Mouse (Mus musculus): ENCODE results near the gene Cryge. TPM values are rescaled to one million over a fixed set of nuclear protein-coding genes. Genes with fewer than 3 reads are reported as not detected.
"Not testable (repeated sequence)": the region's sequence is repeated elsewhere in the genome, so short reads cannot be mapped to it uniquely, and the experiment has no call there.

The Cryge gene
- not detected for total RNA-seq (2021)
- long read RNA-seq, experiment 1: 0 reads
- long read RNA-seq, experiment 2: 0 reads

DNA sequence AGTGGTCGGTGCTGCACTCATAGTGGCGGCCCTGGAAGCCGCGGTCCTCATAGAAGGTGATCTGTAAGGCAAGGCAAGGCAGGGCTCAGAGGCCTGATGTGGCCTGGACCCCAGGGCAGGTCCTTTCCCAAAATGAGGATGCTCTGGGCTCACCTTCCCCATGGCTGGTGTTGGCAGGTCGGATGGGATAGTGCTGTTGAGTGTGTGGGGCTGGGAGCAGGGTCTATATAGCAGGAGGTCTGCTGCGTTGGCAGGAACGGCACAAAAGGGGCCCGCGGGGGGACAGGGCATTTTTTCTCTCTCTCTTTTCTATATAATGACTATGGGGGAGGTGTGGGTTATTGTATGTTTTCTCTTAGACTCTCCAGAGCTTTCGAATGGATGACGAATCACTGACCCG lies at the start of gene Cryge:
TSS of gene Cryge (minus strand) at position 198 of the 400 bp plus-strand sequence.
- DNase-seq: not testable (repeated sequence)

DNA sequence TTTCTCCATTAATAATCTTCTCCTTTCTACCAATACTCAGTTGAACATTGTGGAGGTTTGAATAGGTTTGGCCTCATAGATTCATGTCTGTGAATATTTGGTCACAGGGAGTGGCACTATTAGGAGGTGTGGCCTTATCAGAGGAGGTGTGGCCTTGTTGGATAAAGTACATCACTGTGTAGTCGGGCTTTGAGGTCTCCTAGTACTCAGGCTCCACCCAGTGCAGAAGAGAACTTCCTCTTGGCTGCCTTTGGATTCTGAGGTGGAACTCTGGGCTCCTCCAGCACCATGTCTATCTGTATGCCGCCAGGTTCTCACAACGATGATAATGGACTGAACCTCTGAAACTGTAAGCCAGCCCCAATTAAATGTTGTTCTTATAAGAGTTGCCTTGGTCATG lies 46.0 kb upstream of the Cryge start:
- no peak for DNase-seq

DNA sequence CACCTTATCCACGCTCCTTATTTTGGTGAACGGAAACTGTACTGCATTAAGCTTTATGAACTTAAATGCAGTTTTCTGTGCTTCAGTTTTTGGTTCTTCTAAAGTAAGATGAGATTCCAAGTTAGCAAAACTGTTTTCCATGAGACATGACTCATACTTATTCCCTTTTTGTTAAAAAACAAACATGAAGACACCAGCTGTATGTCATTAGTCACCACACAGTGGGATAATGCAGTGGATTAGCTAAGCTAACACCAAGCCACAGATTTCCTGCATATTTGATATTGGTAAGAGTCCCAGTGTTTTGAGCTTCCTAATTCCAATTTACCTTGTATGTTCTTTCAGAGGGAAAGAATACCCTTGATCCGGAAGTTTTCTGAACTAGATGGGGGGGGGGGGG lies 40.6 kb upstream of the Cryge start:
- no peak for DNase-seq

DNA sequence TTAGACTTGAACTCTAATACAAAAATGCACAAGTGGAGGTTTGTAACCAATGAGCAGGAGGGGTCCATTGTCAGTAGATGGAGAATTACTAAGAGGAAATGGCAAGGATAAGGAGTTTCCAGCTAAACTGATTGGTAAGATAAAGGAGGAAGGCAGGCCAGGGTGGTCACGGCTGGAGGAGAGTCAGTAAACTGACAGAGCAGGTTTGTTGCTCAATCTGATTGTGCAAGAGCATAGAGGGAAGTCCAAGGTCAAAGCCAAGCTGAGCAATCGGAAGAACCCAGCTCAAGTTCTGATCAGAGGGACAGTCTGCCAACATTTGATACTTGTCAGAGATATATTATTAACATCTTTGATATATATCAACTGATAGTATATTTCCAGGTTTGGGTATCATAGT lies 39.4 kb upstream of the Cryge start:
- peak; percentile 70 to 74 for DNase-seq

DNA sequence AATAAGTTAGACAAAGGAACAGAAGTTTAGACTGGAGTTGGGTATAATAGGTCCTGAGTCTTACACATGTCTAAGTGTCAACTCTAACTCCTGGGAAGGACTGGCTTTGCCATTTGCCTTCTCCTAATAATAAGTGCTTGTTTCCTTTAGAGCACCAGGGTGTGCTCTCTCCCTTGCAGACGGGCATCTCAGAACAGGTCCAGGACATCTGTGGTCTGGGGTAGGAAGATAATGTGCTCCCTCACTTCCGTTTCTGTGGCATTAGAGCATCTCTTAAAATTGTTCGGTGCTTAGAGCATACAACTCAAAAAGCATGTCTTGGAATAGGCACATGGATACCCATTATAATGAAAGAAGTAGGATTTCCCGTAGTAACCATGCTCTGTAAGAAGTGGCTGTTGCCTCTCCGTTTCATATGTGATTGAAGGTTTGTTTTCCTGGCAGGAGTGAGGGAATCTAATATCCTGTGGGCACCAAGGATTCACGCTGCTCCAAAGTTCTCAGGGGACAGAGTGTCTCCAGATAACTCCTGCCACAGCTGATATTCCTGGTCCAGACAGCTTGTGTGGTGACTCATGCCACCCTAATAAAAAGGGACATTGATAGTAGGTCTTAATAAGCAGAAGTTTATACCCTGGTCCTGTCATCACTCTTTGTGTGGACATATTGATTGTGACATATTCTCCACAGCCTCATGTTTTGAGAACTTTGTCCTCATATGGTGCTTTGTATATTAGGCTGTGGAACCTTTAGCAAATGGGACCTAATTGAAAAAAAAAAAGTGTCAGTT lies 37.8 kb upstream of the Cryge start:
- no peak for DNase-seq

DNA sequence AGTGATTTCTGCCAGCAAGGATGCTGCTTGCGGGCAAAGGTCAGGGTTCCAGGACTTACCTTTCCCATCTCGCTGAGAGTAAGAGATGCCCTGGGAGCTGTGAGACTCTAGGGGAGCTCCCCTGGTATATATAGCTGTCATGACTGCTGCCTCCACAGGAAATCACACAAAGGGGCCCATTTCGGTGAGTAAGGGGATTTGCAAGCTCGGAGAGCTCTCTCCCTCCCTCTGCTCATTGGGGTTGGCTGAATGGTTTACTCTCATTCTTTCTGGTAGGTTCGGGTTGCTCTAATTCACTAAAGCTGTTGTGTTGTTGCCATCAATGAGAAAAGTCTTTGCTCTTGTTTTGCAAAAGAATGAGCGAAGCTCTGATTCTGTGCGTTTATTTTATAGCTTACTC lies 31.2 kb upstream of the Cryge start, which contains the start of gene Crygb:
TSS of gene Crygb (minus strand) at position 101 of the 400 bp plus-strand sequence.
- DNase-seq: no peak

DNA sequence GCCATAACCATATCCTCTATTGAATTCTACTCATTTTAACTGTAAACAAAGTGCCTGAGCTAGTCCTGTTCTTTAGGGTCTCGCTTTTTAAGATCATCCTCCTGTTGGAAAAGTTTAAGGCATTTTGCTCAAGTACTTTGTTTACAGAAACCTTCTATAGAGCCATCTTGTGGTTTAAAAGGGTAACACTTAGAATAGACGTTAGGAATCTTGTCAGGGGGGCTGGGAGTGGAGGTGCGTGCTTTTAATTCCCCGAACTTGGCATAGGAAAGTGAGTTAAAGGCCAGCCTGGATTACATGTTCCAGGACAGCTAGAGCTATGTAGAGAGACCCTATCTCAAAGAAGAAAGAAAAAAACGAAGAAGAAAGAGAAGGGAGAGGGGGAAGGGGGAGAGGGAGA lies 24.7 kb upstream of the Cryge start:
- peak in 1 of 2 experiments; percentile 9 for DNase-seq

DNA sequence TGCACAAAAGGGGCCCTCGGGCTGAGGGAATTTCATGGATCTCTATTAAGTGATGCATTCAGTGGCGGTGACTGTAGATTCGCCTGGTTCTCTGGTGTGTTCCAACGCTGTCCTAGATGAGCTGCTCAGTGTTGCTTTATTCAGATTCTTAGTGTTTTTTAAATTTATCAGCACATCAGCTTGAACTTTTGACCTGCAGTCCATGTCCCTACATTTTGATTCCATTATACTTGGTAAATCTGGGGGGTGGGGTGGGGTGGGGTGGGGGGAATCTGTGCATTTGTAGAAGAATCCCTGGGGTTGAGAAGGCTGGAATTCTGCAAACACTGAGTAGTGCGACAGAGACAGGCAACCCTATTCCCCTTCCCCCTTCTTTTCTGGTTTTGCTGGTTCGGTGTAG lies 22.6 kb upstream of the Cryge start, which contains the start of gene Crygc:
TSS of gene Crygc (minus strand) at position 101 of the 400 bp plus-strand sequence.
- DNase-seq: no peak

DNA sequence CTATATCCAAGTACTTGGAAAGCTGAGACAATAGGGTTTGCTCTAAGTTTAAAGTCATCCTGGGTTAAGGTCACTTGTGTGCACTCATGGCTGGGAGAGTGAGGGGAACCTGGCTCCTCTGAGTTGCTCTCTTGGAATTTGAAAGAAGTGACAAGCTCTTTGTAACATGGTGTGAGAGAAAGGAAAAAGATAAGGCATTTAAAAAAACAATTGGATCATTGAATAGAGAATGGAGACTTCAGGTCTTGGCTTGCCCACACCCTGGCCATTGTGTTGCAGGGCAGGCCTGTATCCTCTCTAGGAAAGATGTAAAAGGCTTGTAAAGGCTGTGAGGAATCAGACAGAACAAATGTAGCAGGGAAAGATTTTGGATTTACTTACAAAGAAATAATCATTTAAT lies 16.9 kb upstream of the Cryge start:
- no peak for DNase-seq

DNA sequence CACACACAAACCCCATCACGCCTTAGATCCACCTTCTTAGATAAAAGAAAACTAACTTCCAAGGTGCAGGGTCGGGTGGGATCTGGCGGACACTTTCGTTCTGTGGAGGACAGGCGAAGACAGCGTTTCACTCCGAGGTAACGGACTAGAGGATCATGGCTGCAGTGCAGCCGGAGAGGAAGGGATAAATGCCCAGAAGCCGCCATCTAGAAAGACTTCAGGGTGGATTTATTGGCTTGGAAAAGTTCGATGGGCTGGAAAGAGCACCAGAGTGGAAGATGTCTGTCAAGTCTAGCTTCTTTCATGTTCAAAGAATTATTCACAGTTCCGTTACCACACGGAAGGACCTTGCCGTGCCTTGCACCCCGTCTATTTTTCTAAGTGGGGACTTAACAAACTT lies 13.3 kb upstream of the Cryge start:
- no peak for DNase-seq

DNA sequence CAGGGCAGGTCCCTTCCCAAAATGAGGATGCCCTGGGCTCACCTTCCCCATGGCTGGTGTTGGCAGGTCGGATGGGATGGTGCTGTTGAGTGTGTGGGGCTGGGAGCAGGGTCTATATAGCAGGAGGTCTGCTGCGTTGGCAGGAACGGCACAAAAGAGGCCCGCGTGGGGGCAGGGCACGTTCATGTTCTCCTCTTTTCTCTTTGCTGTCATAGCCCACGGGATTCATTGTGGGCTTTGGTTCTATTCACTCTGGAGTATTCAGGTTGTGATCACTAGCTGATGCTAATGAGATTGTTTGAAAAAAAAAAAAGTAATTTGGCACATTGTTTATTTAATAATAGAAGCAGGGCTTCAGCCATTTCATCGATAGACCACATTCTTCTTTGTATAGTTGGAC lies 12.4 kb upstream of the Cryge start, which contains the start of gene Crygd:
TSS of gene Crygd (minus strand) at position 101 of the 400 bp plus-strand sequence.
- DNase-seq: no peak

DNA sequence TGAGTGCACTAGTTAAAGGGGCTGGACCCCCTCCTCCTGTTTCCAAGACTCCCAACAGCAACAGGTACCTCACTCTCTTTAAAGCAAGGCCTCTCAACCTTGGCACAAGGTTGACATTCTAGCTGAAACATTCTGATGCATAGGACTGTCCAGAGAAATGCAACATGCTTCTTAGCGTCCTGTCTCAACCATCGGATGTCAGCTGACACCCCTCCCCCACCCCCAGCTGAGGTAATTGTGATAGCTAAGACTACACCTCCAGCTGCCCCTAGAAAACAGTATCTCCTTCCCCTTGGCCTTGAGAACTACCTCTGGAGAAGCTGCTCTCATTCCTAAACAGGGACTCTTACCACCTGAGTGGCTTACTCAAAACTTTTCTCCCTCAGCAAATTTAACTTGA lies 1.2 kb upstream of the Cryge start:
- no peak for DNase-seq

DNA sequence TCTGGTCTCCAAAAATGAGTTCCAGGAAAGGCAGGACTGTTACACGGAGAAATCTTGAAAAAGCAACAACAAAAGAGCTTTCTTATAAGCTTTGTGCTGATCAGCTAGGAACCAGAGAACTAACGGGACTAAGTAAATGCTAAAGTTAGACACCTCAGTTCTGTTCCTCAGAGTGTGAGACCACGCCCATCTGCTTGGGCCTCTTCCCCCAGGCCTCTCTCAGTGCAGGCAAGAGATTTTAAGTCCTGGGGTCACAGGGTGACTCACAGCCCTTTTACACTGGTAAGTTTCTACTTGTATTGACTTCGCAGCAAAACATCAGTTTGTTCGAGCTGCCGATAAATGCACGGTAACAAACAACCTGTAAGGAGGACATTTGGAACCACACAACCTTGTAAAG lies 747 bp upstream of the Cryge start:
- DNase-seq: no peak

DNA sequence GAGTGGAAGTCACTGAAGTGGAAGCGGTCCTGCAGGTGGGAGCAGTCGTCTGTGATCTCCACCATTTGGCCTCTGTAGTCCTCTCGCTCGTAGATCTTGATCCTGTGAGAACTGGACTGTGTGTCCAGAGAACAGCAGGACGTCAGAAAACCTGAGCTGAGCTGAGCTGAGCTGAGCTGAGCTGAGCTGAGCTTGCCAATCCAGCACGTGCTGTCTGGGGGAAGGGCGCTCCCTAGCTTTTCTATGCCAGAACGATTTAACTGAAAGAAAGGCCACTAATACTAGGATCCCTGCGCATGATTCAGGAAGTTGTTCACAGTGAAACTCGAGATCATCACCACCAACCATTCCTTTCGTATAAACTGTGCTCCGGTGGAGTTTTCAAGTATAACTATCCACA lies 2.2 kb downstream of the Cryge start:
- peak; percentile 68 to 82 for DNase-seq

DNA sequence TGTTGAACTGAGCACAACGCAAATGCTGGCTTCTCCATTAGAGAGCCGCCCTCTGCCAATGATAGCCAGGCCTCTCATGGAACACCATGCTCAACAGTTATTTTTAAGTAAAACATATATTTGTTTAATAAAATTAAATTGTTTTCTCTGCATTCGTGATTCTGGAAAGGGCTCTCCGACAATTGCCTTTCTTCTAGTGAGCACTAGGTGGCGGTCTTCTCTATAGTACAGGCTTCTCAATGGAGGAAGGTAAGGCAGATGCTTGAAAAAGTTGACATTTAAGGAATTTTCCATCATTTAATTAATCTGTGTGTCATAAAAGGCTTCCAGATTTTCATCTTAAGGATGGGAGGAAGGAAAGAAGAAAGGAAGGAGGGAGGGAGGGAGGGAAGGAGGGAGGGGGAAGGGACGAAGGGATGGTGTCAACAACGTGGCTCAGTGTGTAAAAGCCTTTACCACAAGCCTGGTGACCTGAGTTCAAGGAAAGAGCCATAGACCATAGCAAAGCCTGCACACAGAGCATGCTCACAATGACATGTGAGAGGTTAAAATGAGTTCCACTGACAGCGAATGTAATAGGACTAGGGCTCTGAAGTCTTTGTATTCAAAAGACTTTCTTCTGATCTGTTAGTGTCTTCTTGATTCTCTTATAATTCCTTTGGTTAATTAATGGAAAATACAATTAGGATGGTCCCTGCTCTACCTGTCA lies 4.4 kb downstream of the Cryge start:
- peak in 1 of 2 experiments; percentile 62 for DNase-seq

DNA sequence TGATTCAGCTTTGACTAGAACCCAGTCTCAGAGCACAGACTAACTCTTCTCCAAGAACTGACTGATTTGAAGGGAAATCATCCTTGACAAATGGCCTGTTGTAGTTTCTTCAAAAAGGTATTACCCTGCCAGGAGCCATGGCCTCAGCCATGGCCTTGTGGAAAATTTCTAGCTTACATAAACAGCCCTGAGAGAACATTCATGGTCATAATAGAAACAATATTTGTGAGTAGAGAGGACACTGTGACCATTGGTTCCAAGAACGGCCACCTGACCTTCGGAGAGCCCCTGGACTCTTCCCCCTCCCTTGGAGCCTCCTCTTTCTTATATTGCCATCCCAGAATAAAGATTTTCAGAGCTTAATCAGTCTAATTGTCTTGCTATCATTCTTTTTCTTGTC lies 7.5 kb downstream of the Cryge start:
- DNase-seq: peak; percentile 71 to 74

DNA sequence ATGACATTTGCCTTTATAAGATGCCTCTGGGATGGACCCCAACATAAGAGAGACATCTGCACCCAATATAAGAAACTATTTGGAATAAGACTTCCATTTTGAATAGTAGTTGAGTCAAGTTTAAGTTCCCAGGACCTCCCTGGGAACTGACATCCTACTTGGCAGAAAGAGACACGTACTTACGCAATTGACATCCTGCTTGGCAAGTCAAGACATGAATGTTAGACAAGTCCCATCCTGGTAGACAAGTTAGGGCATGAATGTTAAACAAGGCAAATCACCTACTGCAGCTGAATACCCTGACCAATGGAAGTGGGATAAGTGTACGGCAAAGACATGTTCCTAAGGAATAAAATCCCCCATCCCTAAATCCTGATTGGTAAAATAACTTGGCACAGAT lies 9.1 kb downstream of the Cryge start:
- DNase-seq: no peak

DNA sequence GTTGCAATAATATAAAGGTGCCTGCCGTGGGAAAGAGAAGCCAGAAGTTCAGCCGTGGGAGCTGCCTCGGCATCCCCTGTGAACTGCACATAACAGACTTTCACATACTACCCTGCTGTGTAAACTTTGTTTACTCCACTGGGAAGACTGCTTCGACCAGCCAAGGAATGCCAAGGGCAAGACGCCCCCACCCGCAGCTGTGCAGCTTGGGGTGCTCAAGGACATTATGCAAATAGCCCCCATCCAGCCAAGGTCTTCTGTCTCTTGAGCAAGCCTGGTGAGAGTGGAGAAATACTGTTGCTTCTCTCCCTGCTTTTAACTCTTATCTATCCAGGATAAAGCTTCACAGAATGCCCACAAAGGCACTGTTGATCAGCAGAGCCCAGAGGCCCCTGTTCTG lies 10.1 kb downstream of the Cryge start:
- DNase-seq: peak; percentile 88 to 89

DNA sequence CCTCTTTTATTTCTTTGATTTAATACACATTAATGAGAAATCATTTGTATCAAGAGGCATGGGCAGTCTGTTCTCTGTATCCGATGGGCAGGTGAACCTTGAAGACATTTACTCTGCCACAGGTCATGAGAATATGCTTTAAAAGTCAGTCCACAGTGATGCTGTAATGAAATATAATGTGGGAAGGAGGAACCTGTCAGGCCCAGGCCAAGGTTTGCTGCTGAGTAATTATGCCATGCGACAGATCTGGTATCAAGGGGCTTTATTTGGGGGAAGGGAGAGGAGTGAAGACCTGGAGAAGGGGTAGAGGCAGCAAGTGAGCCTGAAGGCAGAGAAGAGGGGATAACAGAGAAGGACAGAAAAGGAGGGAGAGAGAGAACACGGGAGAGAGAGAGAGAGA lies 11.3 kb downstream of the Cryge start:
- no peak for DNase-seq

DNA sequence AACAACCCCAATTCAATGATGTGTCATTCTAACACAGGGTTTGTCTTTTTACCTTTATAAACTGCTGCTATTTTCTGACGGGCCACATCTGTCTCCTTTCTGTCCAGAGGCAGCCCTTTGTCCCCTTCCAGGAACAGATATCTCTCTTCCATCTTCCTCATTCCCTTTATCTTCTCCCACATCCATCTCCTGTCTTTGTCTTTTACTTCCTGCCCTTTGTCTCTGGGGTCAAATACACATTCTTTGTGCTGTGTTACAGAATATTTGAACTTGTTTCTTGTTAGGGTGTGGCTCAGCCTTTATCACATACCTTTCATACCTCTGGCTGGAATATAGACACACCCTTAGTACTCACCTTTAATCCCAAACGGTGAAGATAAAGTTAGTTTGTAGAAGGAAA lies 13.4 kb downstream of the Cryge start:
- DNase-seq: no peak

DNA sequence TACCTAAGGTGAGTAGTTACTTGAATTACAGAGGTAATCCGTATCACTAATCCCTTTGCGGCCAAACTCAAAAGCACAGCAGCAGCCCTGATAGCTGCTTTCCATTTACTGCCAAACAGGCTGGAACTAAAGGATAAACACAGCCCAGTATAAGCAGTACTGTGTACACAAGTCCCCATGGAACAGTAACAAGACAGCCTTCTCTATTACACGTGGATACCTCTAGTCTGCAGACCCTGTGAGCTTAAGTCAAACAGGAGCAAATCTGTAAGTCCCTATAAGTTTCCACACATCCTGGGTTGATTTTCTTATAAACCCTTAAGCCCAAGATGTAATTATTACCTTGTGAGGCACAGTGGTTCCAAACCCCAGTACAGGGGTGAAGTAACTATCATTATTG lies 15.4 kb downstream of the Cryge start:
- no peak for DNase-seq

DNA sequence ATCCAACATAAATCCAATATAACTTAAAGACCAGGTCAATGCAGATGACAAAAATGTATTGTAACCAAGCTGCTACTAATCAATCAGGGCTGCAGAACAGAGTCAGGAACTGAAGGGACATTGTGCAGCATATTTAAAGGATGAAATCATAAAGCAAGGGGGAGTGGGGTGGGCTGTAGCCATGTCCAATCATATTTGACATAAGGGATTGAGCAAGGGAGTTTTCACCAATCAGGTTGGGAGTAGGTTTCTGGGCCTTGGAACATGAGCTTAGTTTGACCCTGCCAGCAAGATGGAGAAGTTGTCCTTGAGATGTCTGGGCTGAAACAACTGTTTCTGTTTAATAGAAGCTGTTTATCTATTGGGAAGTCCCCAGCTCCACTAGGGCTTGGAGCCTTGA lies 18.3 kb downstream of the Cryge start, which contains the start of gene Akr1cl:
TSS of gene Akr1cl (minus strand) at position 119 of the 400 bp plus-strand sequence.
- DNase-seq: peak; percentile 63 to 66

DNA sequence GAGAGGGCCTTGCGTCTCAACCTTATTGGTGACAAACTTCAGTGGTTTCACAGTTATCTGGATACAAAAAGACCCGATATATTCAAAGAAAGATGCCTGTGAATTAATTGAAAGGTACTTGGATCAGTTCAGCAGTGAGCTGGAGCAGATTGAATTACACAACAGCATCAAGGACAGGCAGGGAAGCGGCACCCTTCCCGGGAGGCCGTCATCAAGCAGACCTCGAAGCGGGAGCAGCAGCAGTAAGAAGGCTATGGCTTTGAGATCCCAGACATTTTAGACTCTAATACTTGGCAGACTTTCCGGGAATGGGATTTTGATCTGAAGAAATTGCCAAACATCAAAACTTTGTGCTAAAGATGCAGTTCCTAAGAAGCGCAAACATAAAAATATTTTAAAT lies 22.7 kb downstream of the Cryge start:
- peak; percentile 58 to 66 for DNase-seq

All from adrenal gland, postnatal 36 days (tissue).